Mouse (Mus musculus): ENCODE data around the gene Slc45a3. TPM values are rescaled to one million over a fixed set of nuclear protein-coding genes. Genes with fewer than 3 reads are reported as not detected.

Slc45a3 gene
- polyA plus RNA-seq, 1 experiment from 2014 or later, result 1.9 TPM

DNA sequence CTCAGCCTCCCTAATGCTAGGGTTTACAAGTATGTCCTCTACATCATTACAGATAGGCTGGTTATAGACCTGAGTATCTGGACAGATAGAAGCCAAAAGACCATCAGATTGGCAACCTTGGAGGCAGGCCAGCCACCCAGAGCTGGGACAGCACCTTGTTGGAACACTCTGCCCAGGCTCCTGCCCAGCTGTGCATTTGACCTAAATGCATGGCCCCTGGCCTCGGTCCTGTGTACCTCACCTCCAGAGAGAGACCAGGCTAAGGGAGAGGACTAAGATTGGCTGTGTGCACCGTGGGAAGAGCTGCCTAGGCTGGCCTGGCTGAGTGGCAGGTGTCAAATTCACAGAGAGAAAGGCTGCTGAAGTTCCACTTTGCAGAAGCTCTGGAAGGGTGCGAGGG, 5.8 kb downstream of the Slc45a3 start:
- no peak overlapping the region for H3K4me3 ChIP-seq
- H3K9me3 ChIP-seq, result no peaks in the 10 kb centered on the region
- H3K27me3 ChIP-seq (replicated peaks), result 0 out of 2 replicates have a peak, but pooled peaks cover 2% of the 10 kb centered on the region
- no peak overlapping the region for H3K27ac ChIP-seq
- H3K4me2 ChIP-seq, result no peak overlapping the region
- 26% methylated on average over 3 of the region's 3 CpGs for WGBS
- no peak for ATAC-seq (replicated peaks)
- H3K36me3 ChIP-seq (replicated peaks), result no peaks in the 10 kb centered on the region
- H3K9ac ChIP-seq, result no peak overlapping the region
- peaks cover 29% of the 10 kb centered on the region for H3K4me1 ChIP-seq

DNA sequence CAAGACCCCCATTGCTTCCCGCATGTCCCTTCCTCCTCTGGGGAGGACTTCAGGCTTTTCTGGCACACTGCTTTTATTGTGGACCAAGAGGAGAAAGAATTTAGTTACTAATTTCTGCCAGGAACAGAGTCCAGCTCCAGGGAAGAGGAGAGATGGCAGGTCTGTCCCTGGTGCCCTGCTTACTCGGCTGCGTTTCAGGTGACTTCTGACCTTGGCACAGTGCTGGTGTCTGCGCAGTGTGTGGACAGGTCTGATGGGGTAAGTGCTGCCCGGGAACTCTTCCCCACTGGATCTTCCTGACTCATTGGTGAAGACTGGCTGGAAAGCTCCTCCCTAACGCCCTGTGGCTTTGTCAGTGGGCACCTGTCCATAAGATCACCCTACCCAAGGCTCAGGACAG, 6.2 kb downstream of the Slc45a3 start:
- 0 out of 2 replicates have a peak, but pooled peaks cover 2% of the 10 kb centered on the region for H3K27me3 ChIP-seq (replicated peaks)
- H3K4me2 ChIP-seq, result no peak overlapping the region
- no peak overlapping the region for H3K27ac ChIP-seq
- H3K9me3 ChIP-seq, result no peaks in the 10 kb centered on the region
- H3K36me3 ChIP-seq (replicated peaks), result no peaks in the 10 kb centered on the region
- no peak for ATAC-seq (replicated peaks)
- no peak overlapping the region for H3K9ac ChIP-seq
- no peak overlapping the region for H3K4me3 ChIP-seq
- H3K4me1 ChIP-seq, result peaks cover 25% of the 10 kb centered on the region
- WGBS, result 65% methylated on average over 6 of the region's 6 CpGs

DNA sequence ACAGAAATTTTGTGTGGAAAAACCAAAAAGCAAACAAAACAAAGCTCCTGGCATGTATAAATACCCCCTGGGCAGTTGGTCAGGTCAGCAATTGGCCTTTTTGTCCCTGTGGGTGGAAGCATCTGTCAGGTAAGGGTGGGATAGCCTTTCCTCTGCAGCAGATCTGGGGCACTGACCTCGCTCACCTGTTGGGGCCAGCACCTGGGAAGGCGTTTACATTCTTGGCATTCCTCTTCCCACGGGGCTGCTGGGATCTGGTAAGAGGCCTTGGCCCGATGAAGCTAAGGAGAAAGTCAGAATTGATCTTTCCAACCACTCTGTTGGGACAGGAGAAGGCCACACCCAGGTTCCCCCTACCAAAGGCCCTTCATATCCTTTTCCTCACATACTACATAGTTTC, 7.1 kb downstream of the Slc45a3 start:
- no peaks in the 10 kb centered on the region for H3K27me3 ChIP-seq (replicated peaks)
- no peaks in the 10 kb centered on the region for H3K36me3 ChIP-seq (replicated peaks)
- WGBS, result 39% methylated on average over 4 of the region's 4 CpGs
- no peaks in the 10 kb centered on the region for H3K9me3 ChIP-seq
- no peak overlapping the region for H3K27ac ChIP-seq
- no peak overlapping the region for H3K9ac ChIP-seq
- H3K4me2 ChIP-seq, result no peak overlapping the region
- H3K4me3 ChIP-seq, result no peak overlapping the region
- ATAC-seq (replicated peaks), result no peak
- H3K4me1 ChIP-seq, result peaks cover 25% of the 10 kb centered on the region

DNA sequence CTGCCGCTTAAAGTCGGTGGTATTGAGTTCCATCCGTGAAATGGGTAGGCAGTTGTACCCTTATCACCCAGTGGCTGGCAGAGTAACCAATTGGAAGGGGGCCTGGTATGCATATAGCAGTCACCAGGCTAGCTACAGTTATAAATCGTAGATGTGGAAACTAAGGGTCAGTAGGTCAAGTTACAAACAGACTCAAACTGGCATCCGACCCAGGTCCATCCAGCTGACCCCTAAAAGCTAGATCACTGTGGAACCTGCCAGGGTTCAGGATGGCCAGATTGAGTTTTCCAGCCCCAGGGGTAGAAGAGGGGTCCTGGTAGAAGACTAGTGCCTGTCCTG, 7.5 kb downstream of the Slc45a3 start:
- H3K27ac ChIP-seq, result peak overlapping the region; percentile 57
- H3K4me1 ChIP-seq, result peaks cover 25% of the 10 kb centered on the region
- no peak for ATAC-seq (replicated peaks)
- H3K9me3 ChIP-seq, result no peaks in the 10 kb centered on the region
- H3K4me2 ChIP-seq, result no peak overlapping the region
- no peaks in the 10 kb centered on the region for H3K36me3 ChIP-seq (replicated peaks)
- H3K9ac ChIP-seq, result no peak overlapping the region
- 39% methylated on average over 5 of the region's 5 CpGs for WGBS
- H3K27me3 ChIP-seq (replicated peaks), result no peaks in the 10 kb centered on the region
- no peak overlapping the region for H3K4me3 ChIP-seq

DNA sequence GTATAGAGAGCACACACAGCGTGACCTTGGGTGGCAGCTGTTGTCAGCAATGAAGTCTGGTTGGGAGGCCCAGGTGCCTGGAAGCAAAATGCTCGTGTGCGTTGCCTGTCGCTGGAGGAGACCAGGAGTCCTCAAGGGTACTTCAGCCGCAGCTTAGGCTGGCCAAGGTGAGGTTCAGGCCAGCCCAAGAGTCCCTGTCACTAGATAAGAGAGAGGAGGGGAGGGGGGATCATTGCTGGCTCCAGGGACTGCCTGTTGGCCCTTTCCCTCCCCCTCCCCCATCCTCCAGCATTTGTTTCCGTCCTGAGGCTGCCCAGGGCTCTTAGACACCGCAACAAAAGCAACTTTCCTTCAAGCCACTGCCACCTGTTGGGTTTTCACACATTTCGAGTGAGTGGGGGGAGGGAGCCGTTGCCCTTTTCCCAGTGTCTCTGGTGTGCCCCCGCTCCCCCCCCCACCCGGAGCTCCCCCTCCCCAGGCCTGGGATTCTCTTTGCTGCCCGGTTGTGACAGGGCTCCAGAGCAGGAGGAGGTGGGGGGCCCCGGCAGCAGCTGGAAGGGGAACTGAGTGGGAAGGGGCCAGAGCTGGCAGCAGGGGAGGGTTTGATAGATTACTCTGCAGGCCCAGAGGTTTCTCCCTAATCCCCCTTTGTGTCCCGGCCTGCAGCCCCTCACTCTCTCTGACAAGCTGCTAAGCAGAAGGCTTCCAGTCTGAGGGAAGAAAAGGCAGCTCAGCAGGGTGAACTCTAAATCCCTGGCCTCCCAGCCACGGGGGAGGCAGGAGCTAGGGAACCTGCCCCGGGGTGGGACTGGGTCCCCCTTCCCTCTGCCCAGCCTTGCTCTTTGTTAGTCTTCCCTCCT, 8.1 kb downstream of the Slc45a3 start:
- Histone ChIP-seq H3K9ac (no peak overlapping the region), H3K9me3 (no peaks in the 10 kb centered on the region), H3K27me3 (replicated peaks) (no peaks in the 10 kb centered on the region), H3K27ac (peak overlapping the region; percentile 57), H3K4me2 (0 out of 2 replicates have a peak overlapping the region, but pooled peaks have one; percentile 4), H3K36me3 (replicated peaks) (no peaks in the 10 kb centered on the region), H3K4me3 (no peak overlapping the region), H3K4me1 (peaks cover 25% of the 10 kb centered on the region)
- 5% methylated on average over 16 of the region's 16 CpGs for WGBS
- peak; percentile 71 for ATAC-seq (replicated peaks)

DNA sequence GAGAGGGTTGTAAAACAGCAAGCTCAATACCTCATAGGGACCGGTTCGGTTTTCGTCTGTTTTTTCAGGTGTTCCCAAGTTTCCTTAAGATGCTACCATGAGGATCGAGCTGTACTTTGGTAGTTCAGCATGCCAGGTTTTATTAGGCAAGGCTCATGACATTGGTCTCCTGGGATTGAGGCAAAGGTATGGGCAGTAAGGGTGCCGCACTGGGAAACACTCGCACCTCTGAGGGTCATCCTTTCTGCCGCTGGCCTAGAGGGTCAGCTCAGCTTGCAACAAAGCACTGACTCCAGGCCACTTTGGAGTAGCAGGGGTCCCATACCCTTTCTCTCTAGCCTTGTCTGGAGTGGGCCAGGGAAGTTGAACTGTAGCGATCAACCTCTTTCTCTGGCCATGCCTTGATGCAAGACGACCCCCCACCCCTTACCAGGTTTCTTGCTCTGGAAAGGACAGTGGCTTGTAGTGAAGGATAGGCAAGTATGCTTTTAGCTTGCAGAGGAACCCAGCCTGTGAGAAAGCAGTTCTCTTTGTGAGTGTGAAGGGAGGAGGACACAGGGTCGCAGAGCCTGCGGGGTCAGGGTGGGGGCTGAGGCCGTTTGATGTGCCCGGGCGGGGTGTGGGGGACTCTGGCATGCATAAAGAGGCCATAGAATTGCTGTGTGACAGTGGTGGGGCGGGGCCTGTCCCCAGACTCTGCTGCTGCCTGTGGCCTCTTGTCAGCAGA, 9.2 kb downstream of the Slc45a3 start:
- Histone ChIP-seq H3K9me3 (no peaks in the 10 kb centered on the region), H3K4me1 (peaks cover 23% of the 10 kb centered on the region), H3K9ac (no peak overlapping the region), H3K4me2 (no peak overlapping the region), H3K36me3 (replicated peaks) (no peaks in the 10 kb centered on the region), H3K27ac (peak overlapping the region; percentile 57), H3K4me3 (no peak overlapping the region), H3K27me3 (replicated peaks) (no peaks in the 10 kb centered on the region)
- WGBS, result 8% methylated on average over 15 of the region's 15 CpGs
- peak; percentile 65 for ATAC-seq (replicated peaks)

DNA sequence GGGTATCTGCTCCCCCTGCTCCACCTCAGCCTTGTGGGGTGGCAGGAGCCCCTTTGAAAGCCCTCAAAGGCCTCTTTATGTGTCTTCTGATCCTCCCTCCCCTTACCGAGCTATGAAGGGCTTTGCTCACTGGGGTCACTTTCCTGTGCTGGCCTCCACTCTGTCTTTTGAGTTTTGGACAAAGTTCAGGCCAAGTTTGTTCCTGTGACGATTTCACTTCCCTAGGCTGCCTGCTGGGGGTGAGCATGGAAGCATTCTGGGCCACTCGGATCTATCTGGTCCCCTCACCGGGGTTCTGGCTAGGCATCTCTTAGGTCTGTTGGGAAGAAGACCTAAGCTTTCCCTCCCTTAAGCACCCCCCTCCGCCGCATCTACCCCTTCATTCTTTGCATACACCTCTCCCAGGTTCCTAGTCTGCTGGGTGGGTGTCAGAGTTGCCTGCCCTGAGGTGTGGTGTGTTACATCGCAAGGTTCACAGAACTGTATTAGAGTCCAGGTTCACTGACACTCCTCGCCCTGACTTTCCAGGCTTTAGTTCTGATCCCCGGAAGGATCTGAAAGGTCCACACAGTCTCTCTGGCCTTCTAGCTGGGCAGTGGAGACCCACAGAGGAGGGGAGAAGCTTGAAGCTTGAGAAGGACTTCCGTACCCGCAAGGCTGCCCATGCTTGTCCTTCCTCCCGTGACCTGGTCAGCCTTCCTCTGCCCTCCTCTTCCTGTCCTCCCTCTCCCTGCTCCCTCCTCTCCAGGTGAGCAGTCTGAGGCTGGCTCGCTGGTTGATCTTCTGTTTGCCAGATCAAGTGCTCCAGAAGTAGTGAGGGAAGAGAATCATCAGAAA, 9.9 kb downstream of the Slc45a3 start:
- no peak for ATAC-seq (replicated peaks)
- Histone ChIP-seq H3K36me3 (replicated peaks) (no peaks in the 10 kb centered on the region), H3K27me3 (replicated peaks) (no peaks in the 10 kb centered on the region), H3K9ac (no peak overlapping the region), H3K4me1 (peaks cover 23% of the 10 kb centered on the region), H3K9me3 (no peaks in the 10 kb centered on the region), H3K4me2 (no peak overlapping the region), H3K4me3 (no peak overlapping the region), H3K27ac (peak overlapping the region; percentile 57; the same call in 1 of the 2 replicates)
- WGBS, result 15% methylated on average over 13 of the region's 13 CpGs

DNA sequence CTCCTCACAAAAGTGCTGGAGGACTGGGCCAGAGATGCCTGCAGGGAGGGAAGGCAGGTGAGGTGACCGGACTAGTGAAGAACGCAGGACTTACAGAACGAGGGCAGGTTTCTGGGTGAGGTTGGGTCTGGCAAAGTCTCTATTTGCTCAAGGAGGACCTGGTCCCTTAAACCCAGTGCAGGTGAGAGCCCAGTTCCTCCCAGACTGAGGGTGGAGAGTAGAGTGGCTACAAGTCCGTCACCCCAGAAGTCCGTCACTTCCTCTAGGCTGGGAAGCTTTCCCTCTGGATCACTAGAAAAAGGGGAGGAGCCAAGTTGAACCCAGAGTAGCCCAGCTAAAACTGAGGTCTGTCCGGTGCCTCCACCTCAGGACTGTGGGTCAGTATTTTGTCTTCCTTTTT, 11.2 kb downstream of the Slc45a3 start:
- Histone ChIP-seq H3K4me3 (no peak overlapping the region), H3K36me3 (replicated peaks) (no peaks in the 10 kb centered on the region), H3K27me3 (replicated peaks) (no peaks in the 10 kb centered on the region), H3K4me2 (no peak overlapping the region), H3K9me3 (no peaks in the 10 kb centered on the region), H3K9ac (no peak overlapping the region), H3K4me1 (peaks cover 23% of the 10 kb centered on the region), H3K27ac (no peak overlapping the region)
- WGBS, result 83% methylated on average over 6 of the region's 6 CpGs
- no peak for ATAC-seq (replicated peaks)

DNA sequence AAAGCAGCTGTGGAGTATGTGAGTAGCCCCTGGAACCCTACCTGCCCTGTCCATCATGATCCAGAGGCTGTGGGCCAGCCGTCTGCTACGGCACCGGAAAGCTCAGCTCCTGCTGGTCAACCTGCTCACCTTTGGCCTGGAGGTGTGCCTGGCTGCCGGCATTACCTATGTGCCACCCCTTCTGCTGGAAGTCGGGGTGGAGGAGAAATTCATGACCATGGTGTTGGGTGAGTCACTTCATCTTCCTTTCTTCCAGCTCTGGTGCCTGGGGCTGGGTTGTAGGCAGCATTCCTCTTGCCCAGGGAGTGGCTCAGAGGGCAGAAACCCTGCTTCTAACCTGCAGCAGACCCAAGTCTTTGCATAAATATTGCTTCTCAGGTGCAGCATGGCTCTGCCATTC, 14.1 kb downstream of the Slc45a3 start:
- Histone ChIP-seq H3K4me1 (peaks cover 12% of the 10 kb centered on the region), H3K36me3 (replicated peaks) (no peaks in the 10 kb centered on the region), H3K9me3 (no peaks in the 10 kb centered on the region), H3K4me3 (no peak overlapping the region), H3K4me2 (no peak overlapping the region), H3K27ac (no peak overlapping the region), H3K27me3 (replicated peaks) (no peaks in the 10 kb centered on the region), H3K9ac (no peak overlapping the region)
- 91% methylated on average over 5 of the region's 5 CpGs for WGBS
- ATAC-seq (replicated peaks), result no peak

DNA sequence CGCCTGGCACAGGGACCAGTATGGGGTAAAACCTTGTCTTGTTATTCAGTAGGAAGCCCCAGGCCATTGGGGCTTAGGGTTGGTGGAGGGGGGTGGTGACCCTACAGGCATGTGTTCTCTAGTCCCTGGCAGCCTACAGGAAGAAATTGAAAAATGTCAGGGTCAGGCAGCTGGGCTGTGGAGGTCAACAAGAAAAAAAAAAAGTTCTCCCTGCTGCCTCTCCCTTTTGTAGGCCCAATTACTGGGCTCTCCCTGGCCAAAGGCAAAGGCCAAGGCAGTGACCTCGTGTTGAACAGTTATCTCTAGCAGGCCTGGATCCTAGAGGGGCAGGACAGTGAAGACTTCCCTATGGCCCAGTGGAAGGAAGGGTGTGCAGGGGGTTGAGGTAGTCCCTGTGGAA, 17.7 kb downstream of the Slc45a3 start:
- H3K4me3 ChIP-seq, result no peak overlapping the region
- 23% methylated on average over 2 of the region's 2 CpGs for WGBS
- ATAC-seq (replicated peaks), result no peak
- H3K9ac ChIP-seq, result no peak overlapping the region
- no peaks in the 10 kb centered on the region for H3K9me3 ChIP-seq
- no peaks in the 10 kb centered on the region for H3K27me3 ChIP-seq (replicated peaks)
- no peak overlapping the region for H3K27ac ChIP-seq
- H3K4me2 ChIP-seq, result no peak overlapping the region
- no peaks in the 10 kb centered on the region for H3K36me3 ChIP-seq (replicated peaks)
- H3K4me1 ChIP-seq, result 0 out of 2 replicates have a peak, but pooled peaks cover 5% of the 10 kb centered on the region

DNA sequence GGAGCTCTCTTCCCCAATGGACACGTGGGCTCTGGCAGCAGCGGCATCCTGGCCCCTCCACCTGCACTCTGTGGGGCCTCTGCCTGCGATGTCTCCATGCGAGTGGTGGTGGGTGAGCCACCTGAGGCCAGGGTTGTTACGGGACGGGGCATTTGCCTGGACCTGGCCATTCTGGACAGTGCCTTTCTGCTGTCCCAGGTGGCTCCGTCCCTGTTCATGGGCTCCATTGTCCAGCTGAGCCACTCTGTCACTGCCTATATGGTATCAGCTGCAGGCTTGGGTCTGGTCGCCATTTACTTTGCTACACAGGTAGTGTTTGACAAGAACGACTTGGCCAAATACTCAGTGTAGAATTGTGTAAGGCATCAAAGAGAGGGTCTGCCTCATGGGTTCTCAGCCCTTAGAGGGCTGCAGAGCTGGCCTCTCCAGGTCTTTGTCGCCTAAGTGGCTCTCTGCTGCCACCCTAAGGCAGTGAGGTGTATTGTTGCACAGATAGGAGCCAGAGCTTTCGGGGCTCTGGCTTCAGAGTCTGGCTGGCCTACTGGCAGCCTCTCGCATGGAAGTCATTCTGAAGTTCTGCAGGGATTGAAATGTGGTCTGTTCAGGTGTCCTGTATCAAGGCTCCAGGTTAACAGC, 18.7 kb downstream of the Slc45a3 start:
- H3K4me3 ChIP-seq, result no peak overlapping the region
- H3K36me3 ChIP-seq (replicated peaks), result no peaks in the 10 kb centered on the region
- H3K9me3 ChIP-seq, result no peaks in the 10 kb centered on the region
- ATAC-seq (replicated peaks), result peak; percentile 49
- no peak overlapping the region for H3K27ac ChIP-seq
- 49% methylated on average over 12 of the region's 12 CpGs for WGBS
- 0 out of 2 replicates have a peak, but pooled peaks cover 5% of the 10 kb centered on the region for H3K4me1 ChIP-seq
- H3K9ac ChIP-seq, result no peak overlapping the region
- H3K27me3 ChIP-seq (replicated peaks), result no peaks in the 10 kb centered on the region
- no peak overlapping the region for H3K4me2 ChIP-seq

DNA sequence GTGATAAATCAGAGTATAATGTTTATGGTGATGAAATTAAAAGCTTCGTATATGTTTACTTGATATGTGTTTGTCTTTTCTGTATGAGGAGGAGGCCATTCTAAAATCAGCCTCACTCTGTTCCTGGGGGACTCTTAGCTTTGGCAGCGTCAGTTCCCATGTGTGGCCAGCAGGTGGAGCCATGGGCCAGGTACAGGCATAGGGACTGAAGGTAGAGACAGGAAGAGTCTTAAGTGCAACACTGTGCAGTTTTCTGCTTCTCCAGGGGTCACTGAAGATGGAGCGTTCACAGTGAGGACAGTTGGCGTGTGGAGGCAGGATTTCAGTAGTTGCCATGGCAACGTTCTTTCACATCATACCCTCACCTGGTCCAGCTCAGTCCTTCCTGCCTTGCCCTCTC, 20.1 kb downstream of the Slc45a3 start:
- WGBS, result 17% methylated on average over 5 of the region's 5 CpGs
- H3K9ac ChIP-seq, result no peak overlapping the region

More for the DNA sequence above, 20.1 kb downstream of the Slc45a3 start:
- H3K9me3 ChIP-seq, result no peaks in the 10 kb centered on the region
- H3K4me2 ChIP-seq, result no peak overlapping the region
- no peaks in the 10 kb centered on the region for H3K36me3 ChIP-seq (replicated peaks)
- H3K27me3 ChIP-seq (replicated peaks), result no peaks in the 10 kb centered on the region
- no peak overlapping the region for H3K4me3 ChIP-seq
- H3K27ac ChIP-seq, result no peak overlapping the region
- 0 out of 2 replicates have a peak, but pooled peaks cover 5% of the 10 kb centered on the region for H3K4me1 ChIP-seq
- ATAC-seq (replicated peaks), result peak; percentile 84

All from midbrain, embryonic 15.5 days (tissue).